In the genomic region with DNA sequence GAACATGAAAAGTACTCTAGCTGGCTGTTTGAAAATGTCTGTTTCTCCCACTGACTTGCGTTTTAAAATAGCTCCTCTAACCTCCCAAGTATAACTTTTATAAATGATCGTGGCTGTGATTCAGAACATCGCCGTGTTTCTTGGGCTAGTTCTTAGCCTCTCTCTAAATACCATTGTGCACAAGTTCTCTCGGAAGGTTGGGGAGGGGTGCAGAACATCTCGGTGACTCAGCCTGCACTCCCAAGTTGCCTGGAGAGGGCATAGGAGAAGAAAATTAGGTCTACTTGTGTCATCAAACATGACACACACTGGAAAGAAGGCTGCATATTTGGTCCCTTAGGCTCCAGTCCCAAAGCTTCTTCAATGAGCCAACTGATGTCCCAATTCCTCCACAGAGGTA, we compare ENCODE assay signal across 25 mouse cellular contexts. TPM values are rescaled to one million over a fixed set of nuclear protein-coding genes. Genes with fewer than 3 reads are reported as not detected.
"Had no signal": no experiment of that assay in that cellular context is flagged by ENCODE, and none has a peak within 500 bp of the region (broad histone marks: within the 10 kb centered on the region; RNA-seq: fewer than 3 reads in every experiment).

No protein-coding gene starts in this region.

- H3K4me1 ChIP-seq: midbrain, embryonic 15.5 days; neural tube, embryonic 13.5 days; neural tube, embryonic 15.5 days had no signal

- H3K36me3 ChIP-seq: midbrain, embryonic 10.5 days; midbrain, embryonic 13.5 days; midbrain, embryonic 15.5 days; neural tube, embryonic 13.5 days; neural tube, embryonic 15.5 days had no signal

- H3K27me3 ChIP-seq: midbrain, embryonic 13.5 days; midbrain, embryonic 15.5 days; neural tube, embryonic 13.5 days; neural tube, embryonic 15.5 days had no signal

- ATAC-seq: midbrain, embryonic 13.5 days; midbrain, embryonic 15.5 days had no signal

- H3K4me3 ChIP-seq: midbrain, embryonic 10.5 days; midbrain, embryonic 13.5 days; midbrain, embryonic 15.5 days; myocyte; neural tube, embryonic 13.5 days; neural tube, embryonic 15.5 days had no signal

- H3K27ac ChIP-seq: midbrain, embryonic 10.5 days; midbrain, embryonic 13.5 days; midbrain, embryonic 15.5 days; neural tube, embryonic 13.5 days; neural tube, embryonic 15.5 days had no signal

- H3K9me3 ChIP-seq: midbrain, embryonic 10.5 days; midbrain, embryonic 13.5 days; midbrain, embryonic 15.5 days; neural tube, embryonic 13.5 days; neural tube, embryonic 15.5 days had no signal

- H3K9ac ChIP-seq: lung, embryonic 14.5 days; midbrain, embryonic 13.5 days; midbrain, embryonic 15.5 days; neural tube, embryonic 13.5 days; neural tube, embryonic 15.5 days had no signal

- DNase-seq: lung, adult 18-20 months; lung, embryonic 14.5 days; lung, postnatal 10 days; lung, postnatal 4 days; retina, postnatal 1 day; right cerebral cortex, postnatal 14 days; right cerebral cortex, postnatal 4 days; spleen, adult 18-20 months; thymus, adult 18-20 months; thymus, postnatal 14 days; thymus, postnatal 36 days had no signal

- H3K4me2 ChIP-seq: lung, embryonic 14.5 days; midbrain, embryonic 13.5 days; midbrain, embryonic 15.5 days; neural tube, embryonic 13.5 days; neural tube, embryonic 15.5 days had no signal

RNA-seq across cellular contexts. Expression of a gene that starts 4.4 kb away (rescaled TPM):
- total RNA-seq: megakaryocyte, adult 5-6 weeks; megakaryocyte-erythroid progenitor cell, adult 5-6 weeks had no signal
- polyA plus RNA-seq: liver, embryonic 16.5 days; lung, embryonic 14.5 days; lung, embryonic 16.5 days; midbrain, embryonic 10.5 days; midbrain, embryonic 13.5 days; midbrain, embryonic 15.5 days; myocyte; neural tube, embryonic 11.5 days; neural tube, embryonic 13.5 days; neural tube, embryonic 15.5 days; small intestine, adult 2 months; stomach, embryonic 14.5 days; stomach, embryonic 16.5 days had no signal
